Mouse (Mus musculus) adrenal gland, postnatal 36 days (tissue): ENCODE measurements around the gene Dbt. TPM values are rescaled to one million over a fixed set of nuclear protein-coding genes. Genes with fewer than 3 reads are reported as not detected.

ENCODE experiments used
- DNase-seq, 2 experiments: peaks; one replicate each; pipeline ENCODE4 v3.0.0; 2021; ENCODE audit warnings: mixed read lengths in 1 of 2
- long read RNA-seq, 2 experiments: library from polyadenylated mRNA; stranded (forward); transcript quantifications; one replicate each; pipeline ENCODE4 v2.0.0; 2021; ENCODE audit warnings: borderline sequencing depth in 2 of 2
- total RNA-seq, 2 experiments: library from RNA; stranded (reverse); gene quantifications; 2 replicates each; pipeline ENCODE4 v1.2.3; 2021

Dbt gene
- total RNA-seq: 10 to 100 TPM; 59.1 to 87.6 TPM
- long read RNA-seq, experiment 1, transcript Dbt-201 (11 exons, 3,301 nt): major isoform, 45 of 65 reads
- long read RNA-seq, experiment 1, partial matches to known transcripts: 6 of 65 reads
- long read RNA-seq, experiment 1, other reads (novel, unspliced or antisense): 14 of 65 reads
- long read RNA-seq, experiment 2, partial matches to known transcripts: 3 of 8 reads
- long read RNA-seq, experiment 2, other reads (novel, unspliced or antisense): 1 of 8 reads

DNA sequence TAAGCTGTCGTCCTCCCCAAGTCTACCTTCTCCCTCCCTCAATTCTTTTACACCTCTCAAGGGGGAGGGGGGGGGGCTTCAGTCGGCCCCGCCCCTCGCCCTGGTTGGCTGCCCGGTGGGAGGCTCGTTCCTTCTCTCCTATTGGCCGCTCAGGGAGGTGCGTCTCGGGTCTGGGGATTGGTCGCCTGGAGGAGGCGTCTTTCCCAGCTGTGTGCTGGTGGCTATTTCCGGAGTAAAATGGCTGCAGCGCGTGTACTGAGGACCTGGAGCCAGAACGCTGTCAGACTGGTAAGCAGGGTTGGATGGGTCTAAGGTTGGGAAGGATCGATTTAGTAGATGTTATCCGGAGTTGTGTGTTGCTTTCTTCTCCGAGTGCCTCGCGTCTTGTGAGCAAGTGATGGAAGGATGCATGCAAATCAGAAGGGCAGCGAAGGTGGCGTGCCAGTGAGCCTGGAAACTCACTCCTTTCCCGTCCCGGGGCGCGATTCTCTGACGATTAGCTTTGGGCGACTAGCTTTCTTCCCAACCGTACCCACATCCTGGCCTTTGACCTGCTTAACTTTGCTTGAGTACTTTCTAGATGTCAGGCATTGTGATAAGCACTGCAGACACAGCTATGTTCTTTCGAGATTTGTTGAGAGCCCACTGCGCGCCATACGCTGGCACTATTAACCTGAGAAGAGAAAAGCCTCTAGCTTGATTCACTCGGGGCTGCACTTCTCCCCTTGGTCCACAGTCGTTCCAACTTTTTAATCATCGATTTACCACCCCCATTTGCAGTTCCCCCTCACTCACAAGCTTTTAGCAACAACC, at the start of gene Dbt:
TSS of gene Dbt (plus strand) at position 167 of the 813 bp plus-strand sequence.
- DNase-seq: peak; percentile 92 to 94

DNA sequence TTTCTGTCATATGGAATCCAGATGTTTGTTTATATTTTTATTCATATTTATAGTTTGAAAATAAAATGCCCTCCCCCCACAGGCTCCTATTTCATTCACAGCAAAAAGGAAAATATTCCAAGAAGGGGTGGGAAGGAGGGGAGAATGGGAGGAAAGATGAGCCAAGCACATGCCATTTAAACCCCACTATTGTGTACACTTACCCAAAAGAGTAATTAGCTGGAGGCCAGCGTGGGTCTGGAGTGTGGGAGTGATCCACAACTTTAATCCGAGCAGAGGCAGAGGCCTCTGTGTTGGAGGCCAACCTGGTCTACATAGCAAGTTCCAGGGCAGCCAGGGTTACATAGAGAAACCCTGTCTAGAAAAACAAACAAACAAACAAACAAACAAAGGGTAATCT, 48.6 kb upstream of the Dbt start:
- DNase-seq: no peak

DNA sequence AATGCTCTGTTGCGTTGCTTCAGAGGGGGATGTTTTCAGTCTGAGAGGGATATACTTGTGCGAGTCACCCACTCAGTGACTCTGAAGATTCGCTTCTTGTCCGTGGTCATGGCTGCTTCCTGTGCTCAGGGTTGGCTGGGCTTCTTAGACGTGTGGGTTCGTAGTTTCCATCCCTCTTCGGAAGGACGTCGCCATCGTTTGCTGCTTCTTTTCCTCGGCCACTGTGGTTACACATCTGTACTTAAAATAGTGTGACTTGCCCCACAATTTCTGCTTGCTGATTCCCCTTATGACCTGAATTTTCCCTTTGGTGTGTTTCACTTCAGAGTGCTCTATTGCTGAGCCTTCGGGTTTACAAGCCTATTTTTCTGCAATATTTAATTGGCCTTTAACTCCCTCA, 47.2 kb upstream of the Dbt start:
- DNase-seq: no peak

DNA sequence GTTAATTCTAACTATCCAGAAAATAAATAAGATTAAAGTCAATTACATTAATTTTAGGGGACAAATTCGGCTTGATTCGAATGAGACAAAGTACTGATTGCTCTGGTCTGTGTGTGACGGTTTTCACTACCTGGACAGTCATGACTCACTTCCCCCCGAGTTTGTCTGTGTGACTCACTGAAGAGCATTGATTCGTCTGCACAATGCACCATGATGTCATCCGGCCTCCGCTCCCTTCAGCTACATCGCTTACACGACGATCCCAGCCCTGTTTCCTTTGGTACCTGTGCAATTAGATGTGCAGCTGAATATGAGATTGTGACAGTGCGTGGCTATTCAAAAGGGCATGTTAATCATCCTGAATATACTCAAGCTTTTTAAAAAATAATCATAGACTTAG, 38.3 kb upstream of the Dbt start:
- peak; percentile 58 to 64 for DNase-seq

DNA sequence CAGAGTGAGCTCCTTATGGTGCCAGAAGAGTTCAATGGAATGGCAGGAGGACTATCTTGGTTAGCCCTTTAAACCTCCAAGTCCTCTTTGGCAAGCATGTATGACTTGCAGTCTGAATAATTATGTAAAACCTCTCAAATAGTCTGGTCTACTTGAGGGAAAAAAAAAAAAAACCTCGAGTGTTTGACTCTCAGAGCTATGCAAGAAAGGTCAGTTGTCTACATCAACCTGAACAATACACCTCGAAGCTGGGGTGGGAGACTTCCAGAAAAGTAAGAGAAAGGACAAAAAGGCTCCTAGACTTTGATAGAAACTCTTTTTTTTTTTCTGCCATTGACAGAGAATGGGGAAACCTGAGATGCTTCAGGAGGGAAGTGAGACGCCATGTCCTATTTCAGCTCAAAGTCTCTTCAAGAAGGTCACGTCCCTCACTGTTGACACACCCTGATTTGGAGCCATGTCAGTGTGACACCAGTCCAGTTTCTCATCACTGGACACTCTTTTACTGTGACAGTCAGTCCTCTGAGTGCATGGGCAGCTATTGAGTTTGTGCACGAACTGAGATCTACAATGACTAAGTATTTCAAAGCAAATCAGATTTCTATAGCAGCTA, 36.1 kb upstream of the Dbt start:
- DNase-seq: no peak

DNA sequence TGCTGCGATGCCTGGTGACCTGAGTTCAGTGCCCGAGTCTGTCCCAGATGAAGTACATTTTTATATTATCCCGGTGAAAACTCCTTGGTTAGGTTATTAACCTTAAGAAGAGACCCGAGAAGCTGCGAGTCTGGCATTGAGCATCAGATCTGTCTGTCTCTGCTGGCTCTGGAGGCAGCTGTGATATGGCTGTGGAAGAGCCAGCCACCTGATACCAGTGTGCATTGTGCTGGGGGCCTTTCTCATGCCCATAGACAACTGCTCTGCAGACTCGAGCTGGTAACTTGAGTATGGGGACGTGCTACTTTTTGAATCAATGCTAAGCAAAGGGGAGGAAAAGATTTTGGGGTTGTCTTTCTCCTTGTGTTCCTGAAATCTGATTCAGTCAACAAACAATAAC, 35.5 kb upstream of the Dbt start:
- no peak for DNase-seq

DNA sequence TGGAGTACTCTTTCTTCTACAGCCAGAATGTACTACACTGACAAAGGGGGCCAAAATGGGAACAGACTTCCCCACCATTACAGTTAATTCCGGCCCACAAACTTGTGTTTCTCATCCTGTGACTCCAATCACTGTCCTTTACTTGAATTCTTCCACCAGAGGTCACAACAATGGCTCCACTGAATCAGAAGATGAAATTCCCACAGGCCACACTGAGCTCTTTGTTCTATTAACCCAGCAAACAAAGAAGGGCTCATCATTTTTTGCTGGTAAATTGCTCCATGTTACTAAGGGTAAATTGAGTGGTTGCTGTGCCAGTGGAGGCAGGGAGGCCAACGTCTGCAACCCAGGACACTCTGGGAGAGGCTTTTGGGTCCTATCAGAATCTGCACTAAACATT, 32.8 kb upstream of the Dbt start:
- no peak for DNase-seq

DNA sequence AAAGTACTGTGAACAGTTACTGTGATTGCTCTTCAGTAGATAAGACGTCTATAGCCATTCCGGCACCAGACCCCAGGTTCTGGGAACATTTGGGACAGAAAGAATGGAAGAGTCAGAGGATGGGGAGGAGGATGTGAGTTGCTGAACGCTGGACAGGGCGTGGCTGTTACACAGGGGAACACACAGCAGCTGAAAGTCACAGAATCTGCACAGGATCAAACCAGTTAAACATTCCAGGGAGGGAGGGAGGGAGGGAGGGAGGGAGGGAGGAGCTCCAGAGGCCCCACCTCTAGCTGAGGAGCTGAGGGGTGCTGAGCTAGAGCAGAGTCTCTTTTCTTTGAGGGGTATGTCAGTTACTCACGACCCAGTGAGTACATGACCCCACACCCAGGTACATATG, 31.9 kb upstream of the Dbt start:
- DNase-seq: no peak

DNA sequence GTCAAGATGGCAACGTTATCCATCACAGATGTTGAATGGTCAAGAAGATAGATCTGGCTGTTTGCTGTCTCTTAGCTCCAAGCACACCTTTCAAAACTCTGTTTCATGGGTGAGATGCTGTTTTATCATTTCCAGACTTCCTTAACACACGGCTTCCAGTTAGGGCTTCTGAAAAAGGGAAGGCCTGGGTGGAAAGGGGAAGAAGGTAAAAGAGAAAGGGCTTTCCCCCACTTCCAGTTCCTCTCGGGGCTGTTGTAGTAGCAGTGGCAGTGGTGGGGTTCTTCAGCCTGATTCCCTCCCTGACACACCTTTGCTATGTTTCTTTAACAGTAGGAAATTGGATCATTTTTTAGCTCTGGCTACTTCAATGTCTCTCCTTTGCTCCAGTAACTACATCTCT, 30.1 kb upstream of the Dbt start:
- DNase-seq: no peak

DNA sequence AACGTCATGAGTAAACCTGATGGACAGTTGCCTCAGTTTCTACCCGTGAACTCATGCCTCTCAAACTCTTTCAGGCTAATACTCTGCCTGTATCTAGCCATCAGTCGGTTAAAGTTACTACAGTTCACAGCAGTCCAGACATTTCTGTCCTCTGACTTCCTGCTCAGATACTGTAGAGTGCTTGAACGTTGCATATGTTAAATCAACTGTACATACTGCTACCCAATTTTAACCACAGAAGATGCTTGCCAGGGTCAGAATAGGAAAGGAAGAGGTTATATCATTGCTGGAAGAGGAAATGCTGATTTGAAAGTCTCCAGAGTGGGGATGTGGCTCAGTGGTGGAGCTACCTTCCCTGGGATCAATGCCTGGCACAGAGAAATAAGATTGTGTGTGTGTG, 29.6 kb upstream of the Dbt start:
- DNase-seq: no peak

DNA sequence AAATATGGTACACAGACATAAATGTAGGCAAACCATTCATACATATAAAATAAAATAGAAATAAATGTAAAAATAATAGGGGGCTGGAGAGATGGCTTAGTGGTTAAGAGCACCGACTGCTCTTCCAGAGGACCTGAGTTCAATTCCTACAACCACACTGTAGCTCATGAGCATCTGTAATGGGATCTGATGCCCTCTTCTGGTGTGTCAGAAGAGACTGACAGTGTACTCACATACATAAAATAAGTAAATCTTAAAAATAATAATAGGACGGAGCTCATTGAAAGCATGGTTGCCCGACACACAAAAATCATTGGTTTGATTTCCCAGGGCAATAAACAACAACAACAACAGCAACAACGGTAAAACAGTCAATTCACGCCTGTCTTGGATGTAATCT, 21.9 kb upstream of the Dbt start:
- DNase-seq: no peak

DNA sequence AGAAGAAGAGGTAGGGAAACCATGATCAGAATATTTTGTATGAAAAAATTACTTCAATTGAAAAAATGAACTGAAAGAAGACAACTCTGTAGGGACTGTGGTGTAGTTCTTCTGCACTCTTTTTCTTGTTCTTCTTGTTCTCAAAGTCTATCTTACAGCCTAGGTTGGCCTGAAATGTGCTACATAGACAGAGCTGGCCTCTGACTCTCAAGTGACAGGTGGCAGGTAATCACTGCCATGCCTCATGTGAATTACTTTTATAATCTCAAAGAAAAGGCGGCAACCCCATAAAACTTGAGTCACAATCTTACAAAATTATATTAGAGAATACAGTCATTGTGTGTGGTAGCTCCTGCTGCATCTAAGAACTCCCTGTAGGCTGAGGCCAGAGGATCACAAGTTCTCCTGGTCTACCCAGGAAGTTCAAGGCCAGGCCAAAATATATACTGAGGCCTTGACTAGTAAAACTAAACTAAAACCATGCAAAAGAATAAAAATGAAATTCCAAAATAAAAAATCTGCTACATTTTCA, 20.9 kb upstream of the Dbt start:
- DNase-seq: no peak

DNA sequence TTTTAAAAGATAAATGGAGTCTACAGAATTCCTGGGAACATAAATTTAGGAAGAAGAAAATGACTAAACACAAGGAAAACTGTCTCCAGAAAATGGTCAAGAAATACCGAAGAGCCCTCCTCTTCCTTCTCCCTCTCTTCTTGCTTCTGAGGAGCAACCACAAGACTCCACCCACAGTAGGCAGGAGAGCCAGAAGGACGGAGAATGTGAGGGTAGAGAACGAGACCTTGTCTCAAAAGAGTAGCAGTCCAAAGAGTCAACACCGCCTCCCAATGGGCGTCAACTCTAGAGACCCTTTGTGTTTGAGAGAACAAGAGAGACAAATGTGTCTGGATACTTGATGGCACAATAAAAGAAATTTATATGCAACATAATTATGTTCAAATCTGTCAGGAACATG, 19.2 kb upstream of the Dbt start:
- DNase-seq: no peak

DNA sequence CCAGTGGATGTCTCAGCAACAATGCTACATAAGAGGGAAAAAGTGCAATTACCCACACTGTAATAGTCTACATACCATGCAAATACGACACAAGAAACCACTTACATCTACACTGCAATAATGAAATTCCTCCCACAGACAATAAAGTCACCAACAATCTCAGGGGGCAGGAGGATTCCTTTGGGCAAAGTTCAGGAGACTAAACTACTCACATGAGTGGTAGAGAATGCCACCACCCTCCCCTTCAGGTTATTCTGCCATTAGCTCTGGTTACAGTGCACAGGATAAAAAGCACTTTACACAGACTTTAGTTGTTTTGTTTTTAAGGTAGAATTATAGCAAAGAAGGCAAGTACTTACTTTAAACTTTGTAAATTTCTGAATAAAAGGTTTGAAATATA, 17.2 kb upstream of the Dbt start:
- DNase-seq: no peak

DNA sequence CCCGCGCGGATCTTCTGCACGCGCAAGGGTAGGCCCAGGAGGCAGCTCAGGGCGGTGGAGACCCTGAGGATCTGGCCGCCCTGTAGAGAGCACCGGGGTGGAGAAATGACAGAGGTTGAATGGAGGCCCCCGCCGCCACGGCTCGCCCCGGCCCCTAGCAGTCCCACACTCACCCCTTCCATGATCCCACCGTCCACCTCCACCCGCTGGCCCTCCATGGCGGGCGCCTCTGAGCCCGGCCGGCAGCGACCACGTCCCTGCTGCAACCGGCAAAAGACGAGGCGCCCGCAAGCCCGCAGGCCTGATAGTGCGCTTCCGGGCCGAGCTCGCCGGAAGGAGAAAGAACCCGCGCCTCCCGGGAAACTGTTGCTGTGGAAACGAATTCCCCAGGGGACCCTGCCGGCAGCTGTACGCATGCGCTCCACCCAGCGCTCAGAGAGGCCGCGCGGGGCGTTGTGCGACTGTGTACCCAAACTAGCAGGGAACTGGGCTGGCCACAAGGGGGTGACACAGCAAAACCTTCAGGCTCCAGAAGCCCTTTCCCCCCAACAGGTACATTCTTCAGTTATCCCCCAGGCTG, 5.0 kb upstream of the Dbt start, which contains the start of gene Rtca:
TSS of gene Rtca (minus strand) at position 437 of the 580 bp plus-strand sequence.
- DNase-seq: peak; percentile 99

DNA sequence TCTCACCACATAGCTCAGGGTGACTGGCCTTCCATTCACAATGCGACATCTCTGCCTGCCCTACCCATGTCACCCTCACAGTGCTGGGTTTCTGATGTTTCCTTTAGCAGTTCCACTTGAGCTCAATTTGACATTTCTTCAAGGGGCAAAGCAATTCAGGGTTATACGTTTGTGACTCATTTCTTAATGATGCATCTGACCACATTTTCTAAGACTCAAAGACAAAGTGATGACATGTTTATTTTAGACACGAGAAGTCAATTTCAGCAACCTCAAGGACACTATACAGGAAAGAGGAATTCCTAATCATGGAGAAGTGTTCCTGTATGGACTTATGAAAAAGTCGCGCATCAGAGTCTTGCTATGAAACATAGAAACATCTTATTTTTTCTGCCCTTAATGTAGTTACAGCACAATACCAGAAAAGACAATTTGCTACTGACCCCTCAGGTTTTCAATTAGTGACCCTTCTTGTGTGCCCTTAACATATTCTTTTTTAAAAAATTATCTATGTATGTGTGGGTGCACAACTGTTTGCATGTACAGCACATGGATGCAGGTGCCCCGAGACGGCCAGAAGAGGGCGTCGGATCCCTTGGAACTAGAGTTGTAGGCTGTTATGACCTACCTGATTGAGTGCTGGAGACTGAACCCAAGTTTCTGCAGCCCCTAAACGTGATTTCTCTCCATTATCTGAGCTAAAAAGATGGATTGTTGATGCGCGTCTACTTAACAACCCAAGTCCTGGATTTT, 543 bp upstream of the Dbt start:
- DNase-seq: peak; percentile 23 to 46

DNA sequence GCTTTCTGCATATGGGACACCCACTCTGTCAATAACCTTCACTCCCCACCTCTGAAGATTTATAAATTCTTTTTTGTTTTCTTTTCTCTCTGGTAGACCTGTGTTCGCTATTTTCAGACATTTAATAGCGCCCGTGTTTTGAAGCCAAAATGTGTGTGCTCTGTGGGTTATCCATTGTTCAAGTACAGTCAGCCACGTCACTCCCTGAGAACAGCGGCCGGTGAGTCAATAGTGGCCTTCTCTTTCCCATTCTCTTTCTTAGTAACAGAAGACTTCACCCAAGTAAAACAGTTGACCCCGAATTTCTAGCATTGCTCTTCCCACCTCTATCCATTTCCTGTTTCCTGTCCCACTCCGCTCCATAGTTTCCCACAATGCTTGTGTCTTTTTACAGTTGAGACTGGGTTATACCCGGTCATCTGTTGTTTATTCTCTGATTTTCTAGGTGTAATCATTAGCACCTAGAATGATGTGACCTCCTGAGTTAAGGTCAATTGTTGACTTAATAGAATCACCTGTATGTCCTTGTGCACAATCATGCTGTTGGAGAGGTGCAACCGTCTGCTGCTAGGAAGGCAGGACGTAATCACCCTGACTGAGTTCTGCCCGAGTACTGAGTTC, 7.4 kb downstream of the Dbt start:
- peak; percentile 65 to 71 for DNase-seq

DNA sequence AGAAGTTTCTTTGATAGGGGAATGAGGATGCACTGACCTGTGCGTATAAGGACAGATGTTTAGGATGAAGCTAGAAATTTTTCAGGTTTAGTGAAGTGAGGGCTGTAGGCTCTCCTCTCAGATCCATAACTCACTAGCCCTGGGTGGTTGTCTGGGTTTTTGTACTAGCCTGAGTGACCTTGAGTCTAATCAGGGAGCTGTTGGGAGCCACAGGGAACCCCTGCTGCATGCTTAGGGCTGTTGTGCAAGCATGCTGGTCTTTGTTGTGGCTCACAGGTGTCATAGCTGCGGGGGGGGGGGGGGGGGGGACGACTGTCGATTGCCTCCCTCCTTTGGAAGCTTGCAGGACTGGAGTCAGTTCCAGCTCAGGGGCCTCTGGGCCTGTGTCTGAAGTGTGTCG, 16.9 kb downstream of the Dbt start:
- no peak for DNase-seq

DNA sequence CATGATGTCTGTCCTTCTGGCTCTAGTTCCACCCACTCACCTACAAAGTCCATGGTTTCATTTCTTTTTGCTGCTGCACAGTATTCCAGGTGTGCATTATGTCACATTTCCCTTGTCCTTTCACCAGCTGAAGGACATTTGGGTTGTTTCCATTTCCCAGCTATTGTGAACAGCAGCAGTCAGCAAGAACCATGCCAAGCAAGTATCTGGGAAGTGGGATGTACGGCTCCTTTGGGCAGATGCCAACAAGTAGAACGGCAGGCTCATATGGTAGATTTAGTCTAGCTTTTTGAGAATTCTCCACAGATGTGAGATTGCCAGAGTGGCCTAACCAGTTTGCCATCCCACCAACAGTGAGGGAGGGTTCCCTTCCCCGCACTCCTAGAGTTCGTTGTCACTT, 18.0 kb downstream of the Dbt start:
- no peak for DNase-seq

DNA sequence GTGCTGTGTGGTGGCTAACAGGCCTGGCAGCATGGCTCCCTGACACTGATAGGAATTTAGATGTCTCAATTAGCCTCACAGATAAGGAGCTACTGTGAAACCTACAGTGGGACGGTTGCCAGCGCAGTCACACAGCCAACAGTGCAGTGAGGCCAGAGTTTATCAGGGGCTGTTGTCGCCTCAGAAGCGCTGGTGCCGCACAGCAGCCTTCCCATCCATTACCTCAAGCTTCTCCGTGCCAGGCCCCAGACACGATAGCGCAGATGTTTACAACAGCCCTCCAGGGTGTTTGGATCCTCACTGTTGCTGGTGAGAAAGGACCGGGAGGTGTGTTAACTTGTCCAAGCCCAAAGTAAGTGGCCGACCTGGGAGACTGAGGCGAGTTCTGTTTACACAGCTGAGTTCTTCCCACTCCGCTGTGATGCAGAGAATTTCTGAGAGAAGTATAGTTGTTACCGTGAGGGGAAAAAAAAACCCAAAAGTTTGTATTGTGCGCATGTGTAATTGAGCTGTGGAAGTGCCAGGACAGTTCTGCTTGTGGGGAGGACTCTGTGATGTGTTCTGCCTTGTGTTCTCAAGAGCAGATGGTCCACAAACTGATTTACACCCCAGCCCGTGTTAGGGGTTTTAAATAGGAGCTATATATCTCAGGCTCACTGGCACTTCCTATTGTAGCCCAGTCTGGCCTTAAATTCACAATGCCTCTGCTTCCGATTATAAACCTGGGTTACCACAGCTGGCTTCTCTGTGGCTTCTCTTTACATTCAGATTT, 23.7 kb downstream of the Dbt start:
- peak in 1 of 2 experiments; percentile 11 for DNase-seq

DNA sequence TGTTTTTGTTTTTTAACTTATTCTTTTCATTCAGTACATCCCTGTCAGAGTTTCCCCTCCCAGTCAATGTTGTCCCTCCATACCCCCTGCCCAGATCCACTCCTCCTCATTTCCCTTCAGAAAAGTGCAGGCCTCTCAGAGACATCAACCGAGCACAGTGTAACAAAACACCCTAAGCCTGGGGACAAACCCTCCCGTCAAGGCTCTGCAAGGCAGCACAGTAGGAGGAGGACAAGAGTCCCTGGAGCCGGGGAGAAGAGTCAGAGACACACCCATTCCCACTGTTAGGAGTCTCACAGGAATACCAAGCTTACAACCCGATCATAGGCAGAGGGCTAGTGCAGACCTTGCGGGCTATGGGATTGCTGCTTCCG, 24.3 kb downstream of the Dbt start:
- DNase-seq: no peak
